Mouse (Mus musculus) embryo, embryonic 10 days (tissue): ENCODE measurements around the gene Cd109.
A peak's percentile ranks its signal among the peaks of the same experiment; 100 is the strongest.

ENCODE experiments used
- DNase-seq: peaks from one replicate; pipeline ENCODE4 v3.0.0-alpha.2; 2015; ENCODE audit warnings: low spot score

Gene Cd109

GRCm38 (mm10) chr9:78615401-78616021, at the start of gene Cd109:
TSS of gene Cd109 (plus strand) at chr9:78615546.
- peak; percentile 75 for DNase-seq

DNA sequence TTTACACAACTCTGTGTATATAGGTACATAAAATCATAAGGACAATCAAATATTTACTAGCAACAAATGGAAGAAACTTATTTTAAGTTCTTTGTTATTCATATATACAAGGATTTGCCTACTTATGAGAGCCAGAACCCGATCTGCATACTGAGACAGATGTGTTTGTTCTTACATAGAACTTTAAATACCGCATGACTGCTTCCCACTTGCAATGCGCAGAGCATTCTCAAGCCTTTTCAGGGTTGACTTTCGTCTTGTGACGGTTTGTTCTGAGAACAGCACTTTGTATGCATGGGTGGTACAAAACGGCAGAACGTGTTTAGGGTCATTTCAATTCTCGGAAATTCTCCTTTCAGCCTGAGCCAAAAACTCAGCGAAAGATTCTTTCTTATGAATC, 45.4 kb upstream of the Cd109 start:
- no peak for DNase-seq

DNA sequence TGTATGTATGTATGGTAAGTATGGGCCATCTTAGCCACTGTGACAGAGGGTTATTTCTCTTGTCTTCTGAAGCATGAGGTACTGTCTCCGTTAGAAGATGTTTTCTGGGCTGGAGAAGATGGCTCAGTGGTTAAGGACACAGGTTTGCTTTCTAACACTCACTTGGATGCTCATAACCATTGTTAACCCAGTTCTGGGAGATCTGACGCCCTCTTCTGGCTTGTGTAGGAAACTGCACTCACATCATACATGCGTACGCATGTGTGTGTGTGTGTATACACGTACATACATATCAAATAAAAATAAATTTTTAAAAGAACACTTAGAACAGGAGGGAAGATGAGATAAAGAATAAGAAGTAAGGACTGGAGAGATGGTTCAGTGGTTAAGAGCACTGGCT, 38.9 kb upstream of the Cd109 start:
- DNase-seq, result no peak

- DNase-seq, result no peak
Measured at GRCm38 (mm10) chr9:78578824-78579223, 36.5 kb upstream of the Cd109 start.

DNA sequence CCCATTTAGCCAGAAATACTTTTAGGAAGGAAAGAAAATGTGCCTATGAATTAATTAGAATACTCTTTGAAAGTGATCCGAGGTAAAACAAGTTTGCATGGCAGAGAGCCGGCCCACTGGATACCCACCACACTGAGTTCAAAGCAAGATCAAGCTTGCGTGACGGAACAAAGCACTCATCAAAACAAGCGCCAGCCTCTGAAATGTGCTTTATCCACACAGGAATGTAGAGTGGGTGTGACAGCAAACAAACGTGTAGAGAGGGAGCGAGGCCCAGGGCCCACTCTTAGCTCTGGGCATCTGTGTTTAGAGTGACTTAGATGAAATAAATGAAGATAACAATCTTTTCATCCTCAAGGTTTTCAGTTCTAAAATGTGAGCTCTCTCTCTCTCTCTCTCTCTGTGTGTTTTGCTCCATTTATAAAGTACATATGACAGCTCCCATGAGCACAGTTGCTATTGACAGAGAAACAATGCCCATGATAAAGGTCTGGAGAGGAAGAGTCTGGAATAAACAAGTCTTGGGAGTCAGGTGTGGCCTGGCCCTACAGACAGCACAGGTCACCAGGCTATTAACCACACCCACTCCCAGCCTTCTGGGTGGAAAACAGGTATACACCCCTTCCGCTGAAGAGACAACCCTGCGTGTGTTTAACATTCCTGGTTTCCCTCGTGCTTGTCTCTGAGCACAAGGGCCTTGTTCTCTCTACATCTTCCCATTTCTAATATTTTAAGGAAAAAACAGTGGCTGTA, 35.5 kb upstream of the Cd109 start:
- DNase-seq, result peak; percentile 23

GRCm38 (mm10) chr9:78587218-78587883, 28.0 kb upstream of the Cd109 start:
- peak; percentile 23 for DNase-seq

DNA sequence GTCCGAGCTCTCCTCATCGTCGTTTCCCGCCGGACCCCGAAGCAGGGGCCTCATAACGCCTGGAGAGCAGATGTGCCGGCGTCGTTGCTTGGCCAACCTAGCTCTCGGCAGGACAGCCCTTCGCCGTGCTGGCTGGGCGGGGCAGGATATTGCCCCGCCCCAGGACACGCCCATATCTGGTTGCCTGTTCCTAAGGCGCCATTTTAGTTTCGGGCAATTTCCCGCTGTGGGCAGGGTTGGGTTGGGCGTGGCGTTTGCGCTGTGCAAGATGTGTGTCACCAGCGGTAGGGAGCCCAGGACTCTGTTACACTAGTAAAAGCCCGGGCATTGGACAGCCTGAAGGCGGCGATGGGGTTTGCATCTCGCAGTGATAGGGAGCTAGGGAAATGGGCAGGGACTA, 27.4 kb upstream of the Cd109 start, which contains the start of gene Slc17a5:
Gene Slc17a5 (minus strand): TSS at position 128 of the 400 bp plus-strand sequence.
- peak; percentile 97 for DNase-seq

DNA sequence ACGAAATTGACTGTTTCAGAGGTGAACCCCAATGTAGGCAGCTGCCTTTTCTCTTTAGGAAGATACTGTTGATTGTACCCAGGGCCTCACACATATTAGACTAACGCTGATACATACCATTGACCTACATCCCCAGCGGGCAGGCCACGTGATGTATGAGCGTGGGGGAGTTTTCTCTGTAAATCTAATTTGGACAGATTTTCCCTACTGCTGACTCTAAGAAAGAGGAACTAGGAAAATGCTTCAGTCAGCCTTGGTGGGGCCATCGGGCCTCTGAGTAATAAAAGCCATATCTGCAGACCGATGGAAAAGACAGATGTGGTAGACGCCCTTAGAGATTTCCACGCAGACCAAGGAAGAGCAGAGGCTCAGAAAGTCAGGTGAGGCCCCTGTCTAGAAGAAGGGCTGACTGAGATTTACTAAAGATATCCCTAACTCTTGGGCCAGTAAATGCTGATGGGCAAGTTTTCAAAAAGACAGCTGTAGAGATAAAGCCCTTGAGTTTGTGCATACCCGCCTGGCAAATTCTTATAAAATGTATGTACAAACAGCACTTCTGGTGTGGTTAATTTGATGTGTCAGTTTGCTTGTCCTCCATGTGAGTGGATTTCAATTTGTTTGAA, 26.8 kb upstream of the Cd109 start:
- DNase-seq, result no peak

DNA sequence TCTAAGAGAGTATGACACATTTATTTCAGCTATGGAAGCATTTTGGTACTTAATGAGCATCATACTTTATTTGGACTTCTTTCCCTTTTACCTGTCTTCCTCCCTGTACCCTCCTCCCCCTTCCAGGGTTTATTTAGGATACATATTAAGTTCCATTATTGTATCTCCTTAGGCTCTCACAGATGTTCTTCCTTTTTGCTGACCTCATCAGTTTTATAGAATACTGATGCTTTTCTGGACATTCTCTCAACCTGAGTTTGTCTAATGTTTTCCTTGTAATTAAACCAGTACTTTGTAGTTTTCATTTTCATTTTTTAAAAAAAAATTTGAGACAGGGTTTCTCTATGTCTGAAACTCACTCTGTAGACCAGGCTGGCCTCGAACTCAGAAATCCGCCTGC, 24.9 kb upstream of the Cd109 start:
- DNase-seq, result no peak

DNA sequence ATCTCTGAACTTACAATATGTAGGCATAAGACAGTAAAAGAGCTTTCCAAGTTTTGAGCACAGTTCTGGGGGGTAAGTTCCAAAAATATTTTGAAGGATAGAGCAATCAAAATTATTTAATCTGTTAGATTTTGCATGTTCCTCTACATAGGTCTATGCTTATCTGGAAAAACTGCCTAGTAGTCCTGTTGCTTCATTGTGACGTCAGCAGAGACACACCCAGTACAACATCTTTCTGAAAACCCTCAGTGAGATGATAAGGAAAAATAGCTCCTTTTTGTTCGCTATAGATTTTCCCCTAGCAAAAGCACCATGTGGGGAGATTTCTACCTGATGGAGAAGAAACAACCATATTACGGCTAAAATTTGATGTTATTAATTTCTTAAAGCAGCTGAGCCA, 20.1 kb upstream of the Cd109 start:
- DNase-seq, result no peak

DNA sequence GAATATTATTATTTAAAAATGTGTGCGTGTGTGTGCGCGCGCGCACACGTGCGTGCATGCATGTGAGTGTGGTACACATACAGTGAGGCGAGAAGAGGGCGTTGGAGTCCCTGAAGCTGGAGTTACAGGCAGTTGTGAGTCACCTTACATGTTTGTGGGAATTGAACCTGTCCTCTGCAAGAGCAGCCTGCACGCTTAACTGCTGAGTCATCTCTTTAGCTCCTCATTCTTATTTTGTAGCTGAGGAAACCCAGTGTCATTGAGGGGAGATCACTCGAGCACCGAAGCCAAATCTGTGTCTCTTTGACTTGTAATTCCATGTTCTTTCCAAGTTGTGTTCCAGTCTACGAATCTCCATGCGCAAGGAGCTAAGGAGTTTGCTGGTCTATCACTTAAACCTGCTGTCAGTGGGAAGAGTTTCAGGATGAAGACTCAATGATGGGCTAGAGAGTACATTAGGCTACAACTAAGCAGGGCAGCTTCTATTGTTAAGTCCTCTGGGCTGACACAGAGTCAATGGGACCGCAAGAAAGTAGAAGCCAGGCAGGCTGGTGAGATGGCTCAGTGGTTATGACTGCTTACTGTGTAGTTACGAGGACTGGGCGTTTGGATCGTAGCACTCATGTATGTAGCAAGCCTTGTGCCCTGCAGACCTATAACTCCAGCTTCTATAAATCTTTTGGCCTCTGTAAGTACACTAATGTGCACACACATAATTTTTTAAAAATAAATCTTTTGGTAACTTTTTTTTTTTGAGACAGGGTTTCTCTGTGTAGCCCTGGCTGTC, 19.4 kb upstream of the Cd109 start:
- DNase-seq, result no peak

DNA sequence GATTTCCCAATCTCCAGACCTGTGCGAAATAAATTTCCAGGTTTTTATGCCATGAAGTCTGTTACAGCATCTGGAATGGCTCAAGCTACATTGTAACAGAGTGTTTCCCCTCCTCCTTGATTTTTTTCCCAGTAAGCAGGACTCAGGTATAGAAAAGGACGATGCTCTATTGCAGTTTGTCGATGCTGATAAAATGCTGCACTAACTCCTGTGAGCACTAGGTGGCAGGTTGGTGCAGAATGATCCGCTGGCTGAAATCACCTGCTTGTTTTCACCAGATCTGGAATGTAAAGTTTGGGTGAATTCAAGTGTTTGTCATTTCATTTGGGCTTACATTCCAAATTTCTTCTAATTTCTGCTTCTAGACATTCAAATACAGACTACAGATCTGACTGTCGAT, 18.5 kb upstream of the Cd109 start:
- peak; percentile 71 for DNase-seq

DNA sequence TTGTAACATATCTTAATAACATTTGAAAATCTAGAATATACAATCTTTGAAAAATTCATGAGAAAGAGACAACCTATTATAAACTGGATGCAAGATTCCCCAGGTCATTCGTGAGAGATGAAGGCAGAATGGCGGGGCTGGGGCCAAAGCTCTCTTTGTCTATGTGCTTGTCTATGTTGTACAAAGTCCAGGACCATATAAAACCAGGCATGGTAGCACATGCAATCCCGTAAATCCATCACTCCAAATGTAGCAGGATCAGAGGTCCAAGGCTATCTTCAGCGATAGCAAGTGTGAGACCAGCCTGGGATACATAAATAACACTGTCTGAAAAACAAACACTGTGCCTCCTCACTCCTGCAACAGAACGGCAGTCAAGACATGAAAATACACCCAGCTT, 15.4 kb upstream of the Cd109 start:
- no peak for DNase-seq

DNA sequence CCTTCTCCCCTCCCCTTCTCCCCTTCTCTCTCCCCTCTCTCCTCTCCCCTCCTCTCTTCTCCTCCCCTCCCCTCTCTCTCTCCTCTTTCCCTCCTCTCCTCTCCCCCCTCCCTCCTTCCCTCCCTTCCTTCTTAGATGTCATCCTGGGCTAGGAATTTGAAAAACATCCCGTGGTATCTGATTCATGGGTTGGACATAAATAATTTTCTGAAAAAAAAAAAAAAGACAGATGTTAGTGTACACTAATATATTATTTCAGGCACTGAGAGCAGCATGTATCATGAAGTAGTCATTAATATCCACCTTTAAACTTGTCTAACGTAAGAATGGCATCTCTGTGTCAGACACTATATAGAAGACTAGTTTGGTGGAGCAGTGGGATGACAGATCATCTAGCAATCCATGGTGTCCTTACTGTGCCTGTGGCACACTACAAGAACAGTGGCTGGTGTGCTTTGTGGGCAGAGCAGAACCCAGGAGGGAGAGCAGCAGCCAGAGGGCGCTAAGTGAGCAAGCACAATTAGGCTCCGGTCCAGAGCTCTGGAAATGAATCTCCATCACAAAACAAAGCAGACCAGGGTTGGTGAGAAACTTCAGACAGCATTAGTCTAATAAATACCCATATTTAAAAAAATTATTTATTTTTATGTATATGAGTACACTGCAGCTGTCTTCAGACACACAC, 14.2 kb upstream of the Cd109 start:
- DNase-seq, result peak; percentile 35

DNA sequence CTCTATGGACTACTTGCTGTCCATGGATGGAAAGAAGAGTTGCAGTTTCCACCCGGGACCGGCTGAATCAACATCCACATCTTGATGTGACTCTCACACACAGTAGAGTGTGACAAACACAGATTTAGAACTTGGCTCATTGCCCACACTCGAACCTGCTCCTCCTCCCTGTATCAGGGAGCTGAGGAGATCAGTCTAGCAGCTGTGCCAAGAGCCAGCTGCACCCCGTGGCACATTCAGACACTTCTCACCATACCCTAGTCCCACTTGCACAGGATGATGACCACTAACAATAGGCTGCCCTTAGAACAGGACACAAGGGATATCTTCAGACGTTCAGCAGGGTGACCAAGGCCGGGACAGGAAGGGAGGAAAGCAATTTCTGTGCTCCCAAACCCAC, 1.1 kb upstream of the Cd109 start:
- DNase-seq, result no peak

DNA sequence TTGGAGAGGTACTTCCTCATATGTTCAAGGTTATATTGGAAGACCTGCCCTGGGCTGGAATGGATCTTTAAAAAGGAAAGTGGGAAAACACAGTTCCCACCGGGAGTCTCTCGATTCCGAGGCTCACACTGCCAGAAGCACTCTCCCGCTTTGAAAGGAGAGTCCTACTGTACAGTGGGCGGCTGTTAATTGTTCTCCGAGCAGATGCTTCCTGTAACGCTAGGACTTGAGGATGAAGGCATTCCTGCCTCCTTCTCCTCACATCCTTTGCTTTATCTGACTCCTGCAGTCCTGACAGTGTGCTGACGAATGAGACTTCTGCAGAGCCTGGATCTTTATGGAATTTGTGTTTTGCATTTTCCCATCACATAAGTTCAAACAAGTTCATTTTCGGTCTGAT, 3.9 kb downstream of the Cd109 start:
- DNase-seq, result no peak

DNA sequence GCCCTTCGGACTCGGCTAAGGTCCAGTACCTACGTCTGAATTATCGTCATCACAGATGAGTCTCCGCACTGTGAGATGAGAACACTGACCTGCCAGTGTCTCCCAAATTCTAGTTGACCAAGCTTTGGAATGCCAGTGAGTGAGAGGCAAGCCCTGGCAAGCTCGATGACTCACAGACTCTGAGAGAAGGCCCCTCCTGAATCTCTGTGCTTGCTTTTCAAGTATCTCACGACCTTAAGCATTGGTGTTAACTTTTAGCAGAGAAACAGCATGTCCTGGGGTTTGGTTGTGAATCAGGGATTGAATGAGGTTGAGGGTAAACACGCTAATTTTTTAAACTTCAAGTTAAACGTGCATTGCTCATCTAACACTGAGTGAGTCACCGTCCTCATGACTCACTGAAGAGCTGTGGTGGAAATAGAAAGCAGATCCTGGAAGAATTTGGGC, 8.0 kb downstream of the Cd109 start:
- DNase-seq, result no peak

DNA sequence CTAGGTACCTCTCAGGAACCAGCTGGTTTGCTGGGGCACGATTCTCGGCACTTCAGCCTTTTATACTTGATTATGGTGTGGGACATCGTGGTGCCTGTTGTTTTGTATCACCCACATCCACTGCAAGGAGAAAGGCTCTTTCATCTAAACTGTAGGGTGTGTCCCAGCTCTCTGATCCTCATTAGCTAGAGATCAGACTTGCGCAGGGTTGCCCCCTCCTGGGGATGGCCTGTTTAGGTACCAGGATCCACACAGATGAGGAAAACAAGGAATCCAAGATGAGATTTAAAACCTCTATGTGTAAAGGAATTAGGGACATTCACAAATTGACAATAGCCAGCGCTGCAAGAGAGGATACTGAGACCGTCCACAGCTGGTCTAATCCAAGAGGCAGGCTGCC, 14.6 kb downstream of the Cd109 start:
- no peak for DNase-seq

- DNase-seq, result no peak
Measured at GRCm38 (mm10) chr9:78631755-78632434, 16.5 kb downstream of the Cd109 start.

- DNase-seq, result no peak
Measured at GRCm38 (mm10) chr9:78633976-78634375, 18.6 kb downstream of the Cd109 start.

DNA sequence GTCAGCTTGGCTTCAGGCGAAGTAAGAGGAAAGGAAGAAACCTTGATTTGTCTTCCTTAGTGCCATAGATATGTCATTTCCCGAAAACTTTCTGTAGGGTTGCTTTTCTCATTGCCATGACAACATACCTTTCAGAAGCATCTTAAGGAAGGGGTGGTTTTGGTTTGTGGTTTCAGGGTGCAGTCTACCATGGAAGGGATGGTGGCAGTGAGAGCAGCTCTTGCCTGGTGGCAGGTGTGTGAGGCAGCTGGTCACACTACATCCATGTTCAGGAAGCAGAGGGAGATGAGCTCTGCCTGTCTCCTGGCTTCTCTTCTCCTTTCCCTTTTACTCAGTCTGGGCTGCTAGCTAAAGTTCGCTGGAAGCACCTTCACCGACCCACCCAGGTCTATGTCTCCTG, 26.0 kb downstream of the Cd109 start:
- DNase-seq, result no peak
